Mouse (Mus musculus) forebrain, embryonic 11.5 days (tissue): Measurements from ENCODE around the gene Olfr524. TPM values are rescaled to one million over a fixed set of nuclear protein-coding genes. Genes with fewer than 3 reads are reported as not detected.

Experiments
- ATAC-seq: fragments of 200-750 bp; cut with Nextera tagmentation; replicated peaks from 2 replicates; pipeline ENCODE4 v1.8.0; 2017; ENCODE audit warnings: moderate TSS enrichment; ENCODE audit not compliant: low FRiP score
- DNase-seq: peaks from one replicate; pipeline ENCODE4 v3.0.0-alpha.2; 2017; ENCODE audit warnings: low spot score
- H3K27ac ChIP-seq: fragments of 300-500 bp; sonication (generic); 2 replicates; pipeline ENCODE4 v1.5.1; 2014; ENCODE audit warnings: low read depth, low read length
- H3K27me3 ChIP-seq: fragments of 300-500 bp; sonication (generic); 2 replicates; pipeline ENCODE4 v1.6.1; 2014; ENCODE audit warnings: mild to moderate bottlenecking, low read length, mixed read lengths; ENCODE audit not compliant: control insufficient read depth, insufficient read depth
- H3K36me3 ChIP-seq: fragments of 300-500 bp; sonication (generic); 2 replicates; pipeline ENCODE4 v1.6.1; 2014; ENCODE audit warnings: mild to moderate bottlenecking, low read length, moderate library complexity, mixed read lengths; ENCODE audit not compliant: control insufficient read depth, insufficient read depth
- H3K4me1 ChIP-seq: fragments of 300-500 bp; sonication (generic); replicated peaks from 2 replicates; pipeline ENCODE4 v1.6.1; 2014; ENCODE audit warnings: low read length, mixed read lengths; ENCODE audit not compliant: control insufficient read depth, insufficient read depth
- H3K4me2 ChIP-seq: fragments of 300-500 bp; sonication (generic); 2 replicates; pipeline ENCODE4 v1.6.1; 2014; ENCODE audit warnings: low read depth, mild to moderate bottlenecking, low read length, moderate library complexity, mixed read lengths; ENCODE audit not compliant: severe bottlenecking
- H3K4me3 ChIP-seq: fragments of 300-500 bp; sonication (generic); 2 replicates; pipeline ENCODE4 v1.5.1; 2014; ENCODE audit warnings: low read depth, low read length
- H3K9ac ChIP-seq: fragments of 300-500 bp; sonication (generic); 2 replicates; pipeline ENCODE4 v1.6.1; 2014; ENCODE audit warnings: low read length
- H3K9me3 ChIP-seq: fragments of 300-500 bp; sonication (generic); 2 replicates; pipeline ENCODE4 v1.6.1; 2016; ENCODE audit warnings: low read length, mixed read lengths; ENCODE audit not compliant: control insufficient read depth
- WGBS: fragments of 180-500 bp; shearing (Covaris S2); extraction: QIAGEN DNeasy Blood & Tissue Kit; methylation state at CpG from one replicate; pipeline ENCODE4 v1.1.7; 2014; 5-methylcytosine and 5-hydroxymethylcytosine counted together
- polyA plus RNA-seq: library from polyadenylated mRNA; unstranded; fragments of >200 nt; fragmentation: Nextera tagmentation; extraction: Ambion mirVana; gene quantifications from 2 replicates; pipeline ENCODE4 v1.2.1, GENCODE M21; 2014

The Olfr524 gene
- polyA plus RNA-seq, 1 experiment from 2014 or later: not detected

DNA sequence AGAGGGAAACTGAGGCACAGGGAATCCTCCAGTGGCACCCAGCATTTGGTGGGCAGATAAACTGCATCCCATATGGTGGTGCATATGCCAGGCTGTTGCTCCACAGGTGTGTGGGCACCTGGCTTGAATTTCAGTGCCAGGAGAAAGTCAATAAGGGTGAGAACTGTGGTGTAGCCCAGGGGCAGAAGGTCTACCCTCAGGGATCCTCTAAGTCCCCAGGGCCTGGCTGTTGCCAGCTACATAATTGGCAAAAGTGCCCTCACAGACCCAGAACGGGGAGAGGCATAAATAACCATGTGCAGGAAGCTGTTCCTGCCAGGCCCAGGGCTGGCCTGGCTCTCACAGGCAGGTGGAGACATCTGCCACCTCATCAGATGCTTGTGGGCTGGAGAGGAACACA lies 32.8 kb downstream of the Olfr524 start, which contains the start of gene Olfr523:
Olfr523 (plus strand) TSS at position 282 of the 400 bp plus-strand sequence.
- Histone ChIP-seq H3K36me3 (no peaks in the 10 kb centered on the region), H3K4me1 (no peaks in the 10 kb centered on the region), H3K9ac (no peak within 1 kb of the TSS), H3K4me3 (no peak within 1 kb of the TSS), H3K27ac (no peak within 1 kb of the TSS), H3K4me2 (no peak within 1 kb of the TSS), H3K9me3 (no peaks in the 10 kb centered on the region), H3K27me3 (no peaks in the 10 kb centered on the region)
- 67% methylated on average over 1 of the region's 1 CpGs for WGBS
- ATAC-seq (no peak), DNase-seq (no peak)

DNA sequence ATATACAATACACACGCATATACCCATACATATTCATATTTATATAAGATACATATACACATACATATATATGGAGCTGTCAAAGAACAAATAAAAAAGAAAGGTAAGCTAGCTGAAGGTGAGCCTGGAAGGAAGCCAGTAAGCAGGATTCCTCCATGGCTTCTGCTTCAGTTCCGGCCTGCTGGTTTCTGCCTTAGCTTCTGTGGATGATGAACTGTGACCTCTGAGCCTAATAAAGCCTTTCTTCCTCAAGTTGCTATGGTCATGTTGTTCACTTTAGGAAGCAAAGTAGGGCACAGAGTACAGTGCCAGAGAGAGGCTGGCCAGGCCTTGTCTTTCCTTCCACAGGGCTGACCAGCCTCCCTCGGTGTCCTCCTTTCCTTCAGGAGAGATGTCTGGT lies 34.9 kb downstream of the Olfr524 start:
- Histone ChIP-seq H3K9ac (no peak overlapping the region), H3K4me2 (no peak overlapping the region), H3K27me3 (no peaks in the 10 kb centered on the region), H3K4me1 (no peaks in the 10 kb centered on the region), H3K4me3 (no peak overlapping the region), H3K27ac (no peak overlapping the region), H3K36me3 (no peaks in the 10 kb centered on the region), H3K9me3 (no peaks in the 10 kb centered on the region)
- 92% methylated on average over 3 of the region's 3 CpGs for WGBS
- DNase-seq (no peak), ATAC-seq (no peak)

DNA sequence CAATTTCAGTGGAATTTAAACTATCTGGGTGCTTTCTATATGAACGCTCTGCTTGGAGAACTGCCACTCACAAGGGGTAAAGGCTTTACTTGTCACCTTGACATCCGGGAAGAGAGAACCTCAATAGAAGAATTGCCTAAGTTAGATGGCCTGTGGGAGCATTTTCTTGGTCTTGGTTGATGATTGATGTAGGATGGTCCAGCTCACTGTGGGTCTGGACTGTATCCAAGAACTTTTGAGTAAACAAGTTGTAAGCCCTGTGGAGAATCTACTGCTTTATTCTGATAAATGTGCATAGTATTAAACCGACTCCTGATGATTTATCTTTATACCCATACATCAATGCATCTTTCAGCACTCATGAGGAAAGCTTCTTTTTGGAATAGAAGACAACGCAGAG lies 36.4 kb downstream of the Olfr524 start:
- Histone ChIP-seq H3K36me3 (no peaks in the 10 kb centered on the region), H3K9me3 (no peaks in the 10 kb centered on the region), H3K27ac (no peak overlapping the region), H3K4me2 (no peak overlapping the region), H3K4me1 (no peaks in the 10 kb centered on the region), H3K9ac (no peak overlapping the region), H3K4me3 (no peak overlapping the region), H3K27me3 (no peaks in the 10 kb centered on the region)
- DNase-seq (no peak), ATAC-seq (no peak)
- 85% methylated on average over 4 of the region's 4 CpGs for WGBS

DNA sequence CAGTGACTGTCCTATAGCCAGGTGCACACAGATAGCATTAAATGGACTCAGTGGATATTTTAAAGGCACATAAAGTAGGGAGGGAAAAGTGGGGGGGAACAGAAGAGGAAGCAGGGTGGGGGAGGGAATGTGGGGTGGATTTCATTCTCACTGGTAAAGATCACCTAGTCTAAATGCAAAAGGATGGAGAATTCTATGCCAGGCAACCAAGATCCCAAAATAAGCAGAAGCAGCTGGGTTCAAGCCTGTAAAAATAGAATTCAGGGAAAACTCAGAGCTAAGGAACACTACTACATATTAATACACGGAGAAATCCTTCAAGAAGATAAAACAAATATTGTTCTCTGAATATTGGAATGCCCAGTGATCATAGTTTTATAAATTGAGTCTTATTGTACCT lies 37.8 kb downstream of the Olfr524 start:
- no peak for DNase-seq
- no peaks in the 10 kb centered on the region for H3K27me3 ChIP-seq
- 65% methylated on average over 1 of the region's 1 CpGs for WGBS
- H3K4me3 ChIP-seq: no peak overlapping the region
- H3K36me3 ChIP-seq: no peaks in the 10 kb centered on the region
- H3K27ac ChIP-seq: no peak overlapping the region
- no peak overlapping the region for H3K4me2 ChIP-seq
- H3K4me1 ChIP-seq: no peaks in the 10 kb centered on the region
- H3K9ac ChIP-seq: no peak overlapping the region
- no peaks in the 10 kb centered on the region for H3K9me3 ChIP-seq
- ATAC-seq: no peak

DNA sequence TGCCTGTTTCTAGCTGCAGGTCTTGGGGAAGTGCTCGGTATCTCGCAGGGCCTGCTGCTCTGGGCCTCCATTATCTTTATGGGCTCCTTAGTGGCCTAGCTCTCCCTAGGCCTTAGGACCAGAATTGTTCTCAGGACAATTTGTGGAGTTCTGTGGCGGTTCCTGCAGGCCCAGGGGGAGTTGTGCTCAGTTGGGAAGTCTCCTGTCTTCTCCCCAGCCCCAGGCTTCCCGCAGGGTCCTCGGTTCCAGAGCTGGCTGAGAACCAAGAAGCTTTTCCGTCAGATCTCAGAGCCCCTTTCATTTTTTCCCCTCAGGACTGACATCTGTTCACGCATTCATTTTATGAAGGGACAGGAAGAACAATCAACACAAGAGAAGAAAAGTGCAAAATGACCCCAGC lies 41.1 kb downstream of the Olfr524 start, which contains the start of gene Olfr522:
Olfr522 (minus strand) TSS at position 101 of the 400 bp plus-strand sequence.
- no peak within 1 kb of the TSS for H3K4me2 ChIP-seq
- no peak for DNase-seq
- 75% methylated on average over 7 of the region's 7 CpGs for WGBS
- no peak within 1 kb of the TSS for H3K27ac ChIP-seq
- H3K4me3 ChIP-seq: no peak within 1 kb of the TSS
- no peak within 1 kb of the TSS for H3K9ac ChIP-seq
- no peak for ATAC-seq
- H3K36me3 ChIP-seq: no peaks in the 10 kb centered on the region
- H3K4me1 ChIP-seq: no peaks in the 10 kb centered on the region
- H3K9me3 ChIP-seq: no peaks in the 10 kb centered on the region
- no peaks in the 10 kb centered on the region for H3K27me3 ChIP-seq

DNA sequence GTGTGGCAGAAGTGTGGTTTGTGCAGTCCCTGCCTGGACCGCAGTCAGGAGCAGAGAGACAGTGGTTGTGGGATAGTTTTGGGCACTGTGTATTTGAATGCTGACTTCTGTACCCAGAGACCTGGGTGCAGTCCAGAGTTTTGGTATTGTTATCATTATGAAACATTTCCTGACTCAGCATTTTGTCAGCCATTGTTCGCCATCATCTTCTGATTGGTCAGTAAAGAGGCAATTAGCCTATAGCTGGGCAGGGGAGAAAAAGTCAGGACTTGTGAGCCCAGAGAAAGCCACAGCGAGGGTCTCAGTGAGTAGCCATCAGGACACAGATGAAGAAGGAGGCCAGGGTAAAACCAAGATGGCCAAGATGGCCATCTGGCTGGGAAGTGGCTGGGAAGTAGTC lies 45.4 kb downstream of the Olfr524 start:
- H3K27me3 ChIP-seq: no peaks in the 10 kb centered on the region
- DNase-seq (no peak), ATAC-seq (no peak)
- no peak overlapping the region for H3K9ac ChIP-seq
- H3K4me3 ChIP-seq: no peak overlapping the region
- H3K4me2 ChIP-seq: no peak overlapping the region
- no peaks in the 10 kb centered on the region for H3K4me1 ChIP-seq
- no peaks in the 10 kb centered on the region for H3K36me3 ChIP-seq
- H3K27ac ChIP-seq: no peak overlapping the region
- 85% methylated on average over 3 of the region's 3 CpGs for WGBS
- H3K9me3 ChIP-seq: no peaks in the 10 kb centered on the region

DNA sequence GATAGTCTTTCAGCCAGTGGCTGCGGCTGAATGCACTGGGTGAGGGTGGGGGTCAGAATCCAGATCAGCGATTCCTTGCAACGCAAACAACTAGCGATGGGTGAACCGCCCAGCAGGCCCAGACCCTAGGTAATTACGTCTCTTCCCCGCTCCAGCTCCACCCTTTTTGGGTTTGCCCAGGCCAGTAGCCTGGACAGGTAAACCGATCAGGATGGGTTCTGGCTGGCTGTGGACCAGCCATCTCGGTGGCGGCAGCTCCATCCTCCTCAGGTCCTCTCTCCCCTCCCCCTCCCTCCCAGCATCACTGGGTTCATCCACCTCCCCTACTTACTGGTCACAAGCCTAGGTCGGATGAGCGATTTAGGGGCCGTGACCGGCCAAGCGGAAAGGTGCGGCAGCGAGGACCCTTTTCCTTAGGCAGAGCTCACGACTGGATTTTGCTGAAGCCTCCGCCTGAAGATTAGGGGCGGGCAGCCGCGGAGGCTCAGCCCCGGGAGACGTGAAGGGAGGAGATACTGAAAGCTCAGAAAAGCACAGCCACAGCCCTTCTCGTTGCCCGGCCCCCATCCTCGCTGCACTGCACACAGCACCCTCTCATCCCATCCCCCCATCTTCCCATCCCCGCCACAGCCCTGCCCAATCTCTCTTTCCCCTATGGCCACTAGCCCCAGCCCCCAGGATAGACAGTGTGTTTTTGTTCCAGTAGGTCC lies 51.4 kb downstream of the Olfr524 start, which contains the start of gene Sprn:
Sprn (minus strand) TSS at position 660 of the 710 bp plus-strand sequence.
- Histone ChIP-seq H3K36me3 (no peaks in the 10 kb centered on the region), H3K4me3 (peak within 1 kb of the TSS; percentile 27), H3K27ac (no peak within 1 kb of the TSS), H3K4me1 (peaks cover 9% of the 10 kb centered on the region), H3K4me2 (peak within 1 kb of the TSS; percentile 54), H3K9ac (peak within 1 kb of the TSS; percentile 55), H3K27me3 (peaks cover 21% of the 10 kb centered on the region), H3K9me3 (no peaks in the 10 kb centered on the region)
- DNase-seq: no peak
- peak; percentile 49; the same call in 1 of the 2 replicates for ATAC-seq
- 2% methylated on average over 28 of the region's 28 CpGs for WGBS

DNA sequence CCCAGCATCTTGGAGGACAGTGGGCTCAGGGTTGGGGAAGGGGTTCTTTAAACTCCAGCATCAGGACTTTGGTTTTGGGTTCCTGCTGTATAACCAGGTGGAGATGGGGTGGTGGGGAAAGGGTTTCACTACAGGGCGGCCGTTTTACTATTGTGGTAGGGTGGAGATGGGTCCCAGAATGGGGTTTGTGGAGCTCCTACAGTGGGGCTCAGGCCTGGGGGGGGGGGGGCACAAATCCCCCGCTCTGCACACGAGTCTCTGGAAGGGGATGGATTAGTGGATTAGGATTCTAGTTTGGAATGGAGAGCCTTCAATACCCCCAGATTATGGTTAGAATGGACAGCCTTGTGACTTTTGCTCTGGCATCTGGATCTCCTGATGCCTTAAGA lies 51.9 kb downstream of the Olfr524 start:
- H3K9me3 ChIP-seq: no peaks in the 10 kb centered on the region
- H3K4me2 ChIP-seq: peak overlapping the region; percentile 54
- H3K27ac ChIP-seq: no peak overlapping the region
- peaks cover 9% of the 10 kb centered on the region for H3K4me1 ChIP-seq
- H3K36me3 ChIP-seq: no peaks in the 10 kb centered on the region
- 15% methylated on average over 4 of the region's 4 CpGs for WGBS
- no peak for ATAC-seq
- H3K27me3 ChIP-seq: peaks cover 21% of the 10 kb centered on the region
- H3K4me3 ChIP-seq: peak overlapping the region; percentile 27; the same call in 1 of the 2 replicates
- DNase-seq: no peak
- H3K9ac ChIP-seq: peak overlapping the region; percentile 55; the same call in 1 of the 2 replicates

DNA sequence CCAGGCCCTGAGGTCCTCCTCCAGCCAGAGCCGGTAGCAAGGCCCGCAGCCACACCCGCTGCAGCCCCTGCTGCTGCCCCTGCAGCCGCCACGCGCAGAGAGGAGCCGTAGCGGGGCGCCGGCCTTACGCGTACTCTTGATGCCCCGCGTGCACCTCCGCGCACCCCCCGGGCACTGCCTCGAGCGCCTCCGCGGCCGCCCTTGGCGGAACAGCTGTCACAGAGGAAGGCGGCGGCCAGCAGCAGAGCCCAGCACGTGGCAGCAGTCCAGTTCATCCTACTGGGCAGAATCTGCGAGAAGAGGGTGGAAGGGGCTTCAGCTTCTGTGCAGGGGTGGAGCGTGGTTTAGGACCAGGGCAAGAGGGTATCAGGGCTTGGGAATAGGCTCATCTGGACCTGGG lies 52.4 kb downstream of the Olfr524 start:
- Histone ChIP-seq H3K27ac (no peak overlapping the region), H3K4me2 (peak overlapping the region; percentile 44), H3K36me3 (no peaks in the 10 kb centered on the region), H3K9ac (0 out of 2 replicates have a peak overlapping the region, but pooled peaks have one; percentile 23), H3K9me3 (no peaks in the 10 kb centered on the region), H3K4me1 (peaks cover 9% of the 10 kb centered on the region), H3K4me3 (peak overlapping the region; percentile 14; the same call in 1 of the 2 replicates), H3K27me3 (peaks cover 21% of the 10 kb centered on the region)
- ATAC-seq (peak; percentile 46), DNase-seq (peak; percentile 67)
- 2% methylated on average over 28 of the region's 28 CpGs for WGBS
